Mouse (Mus musculus) cortical plate, adult 2 months (tissue): ENCODE measurements around the gene Srsf10. TPM values are rescaled to one million over a fixed set of nuclear protein-coding genes. Genes with fewer than 3 reads are reported as not detected.

ENCODE experiments used
- H3K27ac ChIP-seq: fragments of 200-500 bp; 2 replicates; pipeline ENCODE4 v1.5.1; 2012; ENCODE audit warnings: low read length, control low read depth, inconsistent platforms; ENCODE audit not compliant: insufficient read depth
- H3K4me1 ChIP-seq: fragments of 200-500 bp; 2 replicates; pipeline ENCODE4 v1.6.1; 2011; ENCODE audit warnings: low read length; ENCODE audit not compliant: control insufficient read depth, insufficient read depth
- H3K4me3 ChIP-seq: fragments of 200-500 bp; 2 replicates; pipeline ENCODE4 v1.5.1; 2011; ENCODE audit warnings: mild to moderate bottlenecking, low read length, control low read depth; ENCODE audit not compliant: insufficient read depth
- CTCF ChIP-seq: fragments of 200-500 bp; IDR thresholded peaks from 2 replicates; pipeline ENCODE4 v1.5.1; 2011; ENCODE audit warnings: mild to moderate bottlenecking, control low read depth, low read length; ENCODE audit not compliant: insufficient read depth; ENCODE audit errors: extremely low read depth
- POLR2A ChIP-seq: fragments of 200-500 bp; IDR thresholded peaks from 2 replicates; pipeline ENCODE4 v1.6.1; 2011; ENCODE audit warnings: mild to moderate bottlenecking, low read length, control low read depth; ENCODE audit not compliant: insufficient read depth; ENCODE audit errors: extremely low read depth
- polyA plus RNA-seq: library from polyadenylated mRNA; depleted of rRNA; stranded (reverse); fragments of >200 nt; gene quantifications from 2 replicates; pipeline ENCODE4 v1.2.3, GENCODE M21; 2012

The Srsf10 gene
- polyA plus RNA-seq, 1 experiment, result 49.1 TPM

DNA sequence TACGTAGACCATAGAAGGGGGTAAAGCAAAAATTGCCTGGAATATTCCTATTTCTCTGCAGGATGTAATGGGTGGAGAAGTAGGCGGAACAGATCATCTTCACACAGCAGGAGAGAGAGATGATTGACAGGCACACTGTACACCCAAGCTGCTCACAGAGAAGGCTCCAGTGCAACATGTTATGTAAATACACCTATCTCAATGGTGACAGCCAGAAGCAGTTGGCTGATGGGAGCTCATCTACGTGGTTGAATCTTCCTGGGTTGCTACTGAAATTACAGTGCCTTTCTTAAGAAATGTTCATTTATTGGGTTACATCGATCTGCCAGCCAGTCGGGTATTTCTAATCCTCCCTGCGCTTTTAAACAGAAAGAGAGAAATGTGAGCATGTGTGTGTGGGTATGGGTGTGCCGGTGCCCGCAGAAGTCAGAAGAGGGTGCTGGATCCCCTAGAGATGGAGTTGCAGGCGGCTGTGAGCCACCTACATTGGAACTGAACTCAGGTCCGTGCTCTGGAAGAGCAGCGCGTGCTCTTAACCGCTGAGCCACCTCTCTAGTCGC lies 1.5 kb upstream of the Srsf10 start:
- Histone ChIP-seq H3K4me1 (peaks cover 2% of the 10 kb centered on the region; the same call in 1 of the 2 replicates), H3K27ac (no peak overlapping the region), H3K4me3 (no peak overlapping the region)
- TF ChIP-seq POLR2A (peak; percentile 37; the same call in 1 of the 2 replicates), CTCF (no peak)

DNA sequence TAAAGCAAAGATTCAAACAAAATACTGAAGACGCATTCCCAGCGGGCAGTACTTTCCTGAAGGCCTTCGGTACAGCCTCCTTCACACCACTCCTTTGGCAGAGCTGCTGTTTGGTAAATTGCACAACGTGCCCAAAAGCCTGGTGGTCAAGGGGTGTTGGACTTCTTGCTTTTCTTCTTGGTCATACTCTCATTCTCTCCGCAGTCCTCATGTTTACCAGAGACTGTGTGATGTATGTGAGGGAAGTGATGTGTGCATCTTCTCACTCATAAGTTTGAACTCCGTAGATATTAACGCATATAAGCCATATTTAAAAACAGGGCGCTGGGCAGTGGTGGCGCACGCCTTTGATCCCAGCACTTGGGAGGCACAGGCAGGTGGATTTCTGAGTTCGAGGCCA lies 917 bp upstream of the Srsf10 start:
- Histone ChIP-seq H3K4me3 (no peak overlapping the region), H3K4me1 (peaks cover 3% of the 10 kb centered on the region; the same call in 1 of the 2 replicates), H3K27ac (no peak overlapping the region)
- TF ChIP-seq CTCF (no peak), POLR2A (no peak)

DNA sequence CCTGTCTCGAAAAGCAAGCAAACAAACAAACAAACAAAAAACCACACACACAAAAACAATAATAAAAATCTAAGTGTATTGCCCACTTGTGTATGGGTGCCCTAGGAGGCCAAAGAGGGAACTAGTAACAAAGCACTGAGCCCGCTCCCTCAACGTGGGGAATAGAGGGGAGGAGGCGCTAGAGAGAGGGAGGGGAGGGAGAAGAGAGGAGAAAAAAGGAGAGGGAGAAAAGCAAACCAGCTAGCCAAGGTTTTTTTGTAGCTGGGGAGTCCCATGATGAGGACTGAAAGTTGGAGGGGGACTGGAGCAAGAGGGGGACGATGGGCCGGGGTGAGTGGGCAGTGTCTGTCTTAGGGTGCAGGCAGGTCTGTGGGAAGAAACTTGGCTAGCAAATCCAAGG lies 467 bp upstream of the Srsf10 start:
- H3K4me1 ChIP-seq, result peaks cover 2% of the 10 kb centered on the region; the same call in 1 of the 2 replicates
- peak overlapping the region; percentile 61 for H3K27ac ChIP-seq
- no peak for TF ChIP-seq POLR2A
- TF ChIP-seq CTCF, result no peak
- H3K4me3 ChIP-seq, result peak overlapping the region; percentile 77

DNA sequence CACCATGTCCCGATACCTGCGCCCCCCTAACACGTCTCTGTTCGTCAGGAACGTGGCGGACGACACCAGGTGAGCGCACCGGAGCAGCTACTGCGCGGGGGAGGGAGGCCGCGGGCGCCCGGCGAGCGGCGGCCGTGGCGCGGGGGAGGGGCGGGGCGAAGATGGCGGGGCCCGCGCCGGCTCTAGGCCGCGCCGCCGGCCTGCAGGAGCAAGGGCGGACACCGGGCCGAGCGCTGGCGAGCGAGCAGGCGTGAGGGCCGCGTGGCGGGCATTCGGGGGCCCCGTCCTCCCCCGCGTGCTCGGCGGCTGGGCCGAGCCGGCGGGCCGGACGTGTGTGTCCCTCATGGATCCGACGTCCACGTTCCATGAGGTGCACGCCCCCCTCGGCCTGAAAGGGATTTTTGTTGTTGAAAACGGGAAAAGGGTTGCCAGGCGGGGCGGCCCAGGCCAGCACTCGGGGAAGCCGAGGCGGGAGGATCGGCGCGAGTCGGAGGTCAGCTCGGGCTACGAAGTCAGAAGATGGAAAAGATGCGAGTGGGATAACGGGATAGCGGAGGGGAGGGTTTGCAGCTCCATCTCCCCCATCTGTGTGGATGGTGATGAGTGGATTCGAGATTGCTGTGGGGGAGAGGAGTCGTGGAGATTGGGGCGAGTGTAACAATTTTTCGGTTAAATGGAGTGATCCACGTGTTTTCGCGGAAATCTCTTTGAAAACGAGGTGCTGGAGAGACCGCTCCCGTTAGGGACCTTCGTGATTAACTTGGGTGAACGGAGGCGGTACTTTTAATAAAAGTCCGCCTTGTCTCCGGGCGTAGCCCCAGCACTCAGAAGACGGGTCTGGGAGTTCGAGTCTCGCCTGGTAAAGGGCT lies 910 bp downstream of the Srsf10 start:
- Histone ChIP-seq H3K4me1 (peaks cover 1% of the 10 kb centered on the region; the same call in 1 of the 2 replicates), H3K27ac (peak overlapping the region; percentile 96), H3K4me3 (peak overlapping the region; percentile 77)
- no peak for TF ChIP-seq CTCF
- TF ChIP-seq POLR2A, result no peak

DNA sequence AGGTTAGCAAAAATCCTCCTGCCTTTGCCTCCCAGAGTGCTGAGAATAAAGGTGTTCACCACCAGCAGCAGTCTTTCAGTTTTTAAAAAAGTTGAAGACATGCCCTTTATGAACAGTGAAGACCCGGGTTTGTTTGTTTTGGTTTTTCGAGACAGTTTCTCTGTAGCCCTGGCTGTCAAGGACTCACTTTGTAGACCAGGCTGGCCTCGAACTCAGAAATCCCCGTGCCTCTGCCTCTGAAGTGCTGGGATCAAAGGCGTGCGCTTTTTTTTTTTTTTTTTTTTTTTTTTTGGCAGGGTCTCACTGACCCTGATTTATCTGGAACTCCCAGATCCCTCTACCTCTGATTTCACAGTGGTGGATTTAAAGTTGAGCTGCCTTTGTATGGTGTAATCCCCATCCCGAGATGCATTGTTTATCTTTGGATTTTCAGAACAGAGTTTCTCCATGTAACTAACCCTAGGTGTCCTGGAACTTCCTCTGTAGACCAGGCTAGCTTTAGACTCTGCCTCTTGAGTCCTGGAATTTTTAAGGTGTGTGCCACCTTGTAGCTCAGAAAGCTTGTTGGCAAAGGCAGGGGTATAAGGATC lies 2.1 kb downstream of the Srsf10 start:
- Histone ChIP-seq H3K4me3 (peak overlapping the region; percentile 77; the same call in 1 of the 2 replicates), H3K4me1 (peaks cover 1% of the 10 kb centered on the region; the same call in 1 of the 2 replicates), H3K27ac (no peak overlapping the region)
- no peak for TF ChIP-seq POLR2A
- TF ChIP-seq CTCF, result no peak

DNA sequence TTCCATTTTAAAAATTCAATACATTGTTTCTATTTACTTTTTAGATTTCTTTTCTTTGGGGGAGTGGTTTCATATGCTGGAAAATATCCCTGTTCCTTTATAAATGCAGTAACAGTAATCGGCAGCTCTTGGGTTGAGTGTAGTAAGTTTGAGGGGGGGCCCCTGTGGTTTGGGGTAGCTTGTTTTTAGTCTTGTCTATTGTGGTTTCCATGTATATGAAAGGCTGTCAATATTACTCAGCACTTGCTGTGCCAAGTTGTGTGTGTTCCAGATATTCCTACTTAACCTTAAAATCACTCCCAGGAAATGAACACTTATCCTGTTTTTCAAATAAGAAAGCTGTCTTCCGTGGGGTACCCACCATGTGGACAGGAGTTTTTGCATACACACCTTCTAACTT lies 13.4 kb downstream of the Srsf10 start:
- no peak for TF ChIP-seq CTCF
- TF ChIP-seq POLR2A, result no peak
- Histone ChIP-seq H3K4me1 (peaks cover 9% of the 10 kb centered on the region), H3K4me3 (no peak overlapping the region), H3K27ac (no peak overlapping the region)

DNA sequence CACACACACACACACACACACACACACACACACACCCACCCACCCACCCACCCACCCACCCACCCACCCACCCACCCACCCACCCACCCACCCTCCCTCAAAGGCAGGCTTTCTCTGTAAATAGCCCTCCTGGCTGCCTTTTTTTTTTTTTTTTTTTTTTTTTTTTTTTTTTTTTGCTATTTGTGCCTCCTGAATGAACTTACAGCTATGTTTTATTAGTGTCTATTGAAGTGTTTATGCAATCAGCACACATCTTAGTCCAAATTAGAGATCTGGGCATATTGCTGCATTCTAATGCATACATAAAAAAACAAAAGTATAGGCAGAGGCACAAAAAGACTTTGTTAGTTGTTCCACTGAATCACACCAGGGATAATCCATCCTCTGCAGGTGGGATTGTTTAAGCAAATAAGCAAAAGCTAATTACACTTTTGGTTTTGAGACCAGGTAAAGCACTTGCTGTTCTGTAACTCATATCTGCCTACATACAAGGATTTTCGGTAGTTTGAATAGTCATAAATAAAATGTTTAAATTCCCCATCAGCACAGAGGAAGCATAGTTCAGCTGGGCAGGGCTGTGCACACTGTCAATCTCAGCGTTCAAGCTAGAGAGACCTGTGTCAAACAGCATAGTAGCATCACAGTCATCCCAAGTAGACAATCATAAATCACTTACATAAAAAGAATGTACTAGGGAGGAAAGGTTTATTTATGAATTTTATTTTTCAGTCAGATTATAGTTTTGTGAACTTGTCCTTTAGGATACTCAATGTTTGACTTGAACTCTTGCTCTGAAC lies 14.9 kb downstream of the Srsf10 start:
- peaks cover 9% of the 10 kb centered on the region for H3K4me1 ChIP-seq
- TF ChIP-seq POLR2A, result no peak
- H3K4me3 ChIP-seq, result 0 out of 2 replicates have a peak overlapping the region, but pooled peaks have one; percentile 14
- no peak overlapping the region for H3K27ac ChIP-seq

DNA sequence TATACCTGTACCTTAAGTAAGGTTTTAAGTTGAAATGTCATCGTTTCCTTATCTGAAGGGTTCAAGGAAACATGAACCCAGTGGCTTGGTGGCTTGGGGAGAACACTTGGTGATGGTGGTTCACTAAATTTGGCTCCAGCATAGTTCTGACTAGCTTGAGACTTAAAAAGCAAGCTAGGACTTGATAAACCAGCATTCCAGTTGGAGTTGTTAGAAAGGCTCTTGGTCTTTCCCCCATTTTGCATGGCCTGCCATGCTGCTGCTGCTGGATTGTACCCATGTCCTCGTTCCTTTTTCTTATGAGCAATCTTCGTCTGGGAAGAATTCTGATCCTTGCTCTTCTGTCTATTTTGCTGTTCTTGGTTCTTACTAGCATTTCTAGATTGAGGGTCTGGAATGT lies 16.5 kb downstream of the Srsf10 start:
- peak overlapping the region; percentile 56; the same call in 1 of the 2 replicates for H3K4me3 ChIP-seq
- peaks cover 15% of the 10 kb centered on the region for H3K4me1 ChIP-seq
- H3K27ac ChIP-seq, result no peak overlapping the region
- TF ChIP-seq CTCF, result no peak
- TF ChIP-seq POLR2A, result no peak
